Mouse (Mus musculus) hindbrain, postnatal 0 days (tissue): ENCODE data around the gene Uggt1. TPM values are rescaled to one million over a fixed set of nuclear protein-coding genes. Genes with fewer than 3 reads are reported as not detected.
A peak's percentile ranks its signal among the peaks of the same experiment; 100 is the strongest.

Source experiments
- ATAC-seq: fragments of 200-750 bp; cut with Nextera tagmentation; 2 replicates; pipeline ENCODE4 v1.8.0; 2017; ENCODE audit warnings: mild to moderate bottlenecking, moderate TSS enrichment, moderate library complexity
- DNase-seq: peaks from one replicate; pipeline ENCODE4 v3.0.0-alpha.2; 2015; ENCODE audit warnings: low spot score
- H3K27ac ChIP-seq: fragments of 300-500 bp; sonication (generic); 2 replicates; pipeline ENCODE4 v1.5.1; 2014; ENCODE audit warnings: mild to moderate bottlenecking
- H3K27me3 ChIP-seq: fragments of 300-500 bp; sonication (generic); 2 replicates; pipeline ENCODE4 v1.6.1; 2014; ENCODE audit warnings: low read length, mixed read lengths; ENCODE audit not compliant: insufficient read depth
- H3K36me3 ChIP-seq: fragments of 300-500 bp; sonication (generic); 2 replicates; pipeline ENCODE4 v1.6.1; 2014; ENCODE audit warnings: low read length, mixed read lengths; ENCODE audit not compliant: insufficient read depth
- H3K4me1 ChIP-seq: fragments of 300-500 bp; sonication (generic); 2 replicates; pipeline ENCODE4 v1.6.1; 2014; ENCODE audit warnings: antibody characterized with exemption, low read length, mixed read lengths; ENCODE audit not compliant: insufficient read depth
- H3K4me2 ChIP-seq: fragments of 300-500 bp; sonication (generic); 2 replicates; pipeline ENCODE4 v1.6.1; 2014; ENCODE audit warnings: low read depth, mild to moderate bottlenecking, low read length, moderate library complexity, mixed read lengths
- H3K4me3 ChIP-seq: fragments of 300-500 bp; sonication (generic); 2 replicates; pipeline ENCODE4 v1.5.1; 2014; ENCODE audit warnings: low read length
- H3K9ac ChIP-seq: fragments of 300-500 bp; sonication (generic); replicated peaks from 2 replicates; pipeline ENCODE4 v1.6.1; 2014; ENCODE audit warnings: mild to moderate bottlenecking, low read length, moderate library complexity, mixed read lengths
- H3K9me3 ChIP-seq: fragments of 300-500 bp; sonication (generic); 2 replicates; pipeline ENCODE4 v1.6.1; 2016; ENCODE audit warnings: low read length, mixed read lengths
- CTCF ChIP-seq: IDR thresholded peaks from 2 replicates; pipeline ENCODE4 v1.5.1; 2016; ENCODE audit warnings: antibody characterized with exemption, control low read depth, low read depth
- WGBS: fragments of 180-500 bp; shearing (Covaris S2); extraction: QIAGEN DNeasy Blood & Tissue Kit; methylation state at CpG from one replicate; pipeline ENCODE4 v1.1.7; 2014; 5-methylcytosine and 5-hydroxymethylcytosine counted together
- polyA plus RNA-seq: library from polyadenylated mRNA; unstranded; fragments of >200 nt; fragmentation: Nextera tagmentation; extraction: Ambion mirVana; gene quantifications from 2 replicates; pipeline ENCODE4 v1.2.1, GENCODE M21; 2015
- total RNA-seq: library from RNA; depleted of rRNA; stranded (reverse); fragments of >200 nt; gene quantifications from 2 replicates; pipeline ENCODE4 v1.2.3, GENCODE M21; 2014; rRNA removed

Gene Uggt1
- total RNA-seq (33.5 and 40.2 TPM in 2 replicates), polyA plus RNA-seq (22.1 and 24.3 TPM in 2 replicates)

DNA sequence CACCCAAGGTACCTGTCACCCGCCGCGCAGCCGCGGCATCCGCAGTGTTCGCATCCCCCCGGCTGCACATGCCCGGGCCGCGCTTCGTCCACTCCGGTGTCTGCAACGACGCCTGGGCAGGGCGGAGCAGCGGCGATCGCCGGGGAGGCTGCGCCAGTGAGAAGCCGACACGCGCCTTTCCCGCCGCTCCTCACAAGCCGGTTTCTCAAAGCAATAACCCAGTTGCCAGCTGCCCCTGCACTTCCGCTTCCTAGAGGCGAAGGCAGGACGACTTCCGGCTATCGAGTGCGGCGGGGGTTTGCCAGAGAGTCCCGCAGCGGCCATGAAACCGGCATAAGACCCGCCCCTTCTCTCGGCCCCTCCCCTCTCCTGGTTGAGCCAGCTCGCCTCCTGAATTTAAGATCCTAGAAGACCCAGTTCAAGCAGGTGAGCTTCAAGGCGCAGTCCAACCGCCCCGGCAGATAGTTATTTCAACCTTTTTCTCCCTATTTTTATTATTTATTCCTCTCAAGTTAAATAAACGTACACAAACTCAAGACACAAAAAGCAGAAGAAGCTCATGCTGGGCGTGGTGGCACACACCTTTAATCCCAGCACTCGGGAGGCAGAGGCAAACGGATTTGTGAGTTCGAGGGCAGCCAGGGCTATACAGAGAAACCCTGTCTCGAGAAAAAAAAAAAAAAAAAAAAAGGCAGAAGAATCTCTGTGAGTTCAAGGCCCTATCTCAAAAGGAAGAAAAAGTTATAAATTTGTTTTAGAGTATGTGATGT, at the start of gene Uggt1:
Gene Uggt1, minus strand, starts transcription at position 663 of the 770 bp plus-strand sequence.
- Histone ChIP-seq H3K9ac (peak within 1 kb of the TSS; percentile 77), H3K4me3 (peak within 1 kb of the TSS; percentile 91), H3K4me1 (peaks cover 4% of the 10 kb centered on the region), H3K36me3 (no peaks in the 10 kb centered on the region), H3K9me3 (no peaks in the 10 kb centered on the region), H3K27ac (peak within 1 kb of the TSS; percentile 88), H3K27me3 (no peaks in the 10 kb centered on the region), H3K4me2 (peak within 1 kb of the TSS; percentile 89)
- WGBS, result 4% methylated on average over 46 of the region's 49 CpGs
- peak; percentile 97 for DNase-seq
- ATAC-seq, result peak; percentile 98
- TF ChIP-seq CTCF, result no peak

DNA sequence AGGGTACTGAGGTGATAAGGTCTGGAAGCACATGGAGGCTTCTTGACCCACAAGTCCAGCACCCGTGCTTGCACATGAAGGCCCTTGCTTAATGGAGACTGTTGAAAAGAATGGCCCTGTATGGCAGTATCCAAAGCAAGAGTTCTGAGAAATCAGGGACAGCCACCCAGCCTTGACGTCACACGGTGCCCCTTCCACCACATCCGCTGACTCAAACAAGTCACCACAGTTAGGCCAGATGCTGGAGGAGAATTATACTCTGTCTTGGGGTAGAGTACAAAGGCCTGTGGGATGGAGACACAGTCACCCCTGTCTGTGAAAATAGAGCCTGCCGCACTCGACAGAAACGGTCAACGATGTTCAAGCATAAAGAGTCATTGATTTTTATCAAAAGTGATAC, 49.0 kb upstream of the Uggt1 start:
- ATAC-seq (no peak), DNase-seq (no peak)
- TF ChIP-seq CTCF, result no peak
- Histone ChIP-seq H3K27me3 (no peaks in the 10 kb centered on the region), H3K4me2 (no peak overlapping the region), H3K36me3 (no peaks in the 10 kb centered on the region), H3K27ac (no peak overlapping the region), H3K9ac (no peak overlapping the region), H3K4me1 (no peaks in the 10 kb centered on the region), H3K4me3 (no peak overlapping the region), H3K9me3 (no peaks in the 10 kb centered on the region)
- 90% methylated on average over 8 of the region's 8 CpGs for WGBS

DNA sequence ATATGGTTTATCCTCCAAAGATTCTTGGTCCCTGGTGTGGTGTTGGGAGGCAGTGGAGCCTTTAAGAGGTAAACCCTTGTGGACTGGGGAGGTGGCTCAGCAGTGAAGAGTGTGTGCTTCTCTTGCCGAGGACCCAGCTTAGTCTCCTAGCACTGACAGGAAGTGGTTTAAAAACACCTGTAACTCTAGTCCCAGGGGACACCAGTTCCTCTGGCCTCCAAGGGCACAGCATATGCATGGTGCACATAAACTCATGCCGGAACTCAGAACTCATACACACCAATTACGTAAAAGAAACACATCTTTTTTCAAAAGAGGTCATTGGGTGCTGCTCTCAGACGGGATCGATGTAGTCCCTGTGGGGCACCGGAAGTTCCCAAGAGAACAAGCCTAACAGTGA, 37.3 kb upstream of the Uggt1 start:
- H3K9me3 ChIP-seq, result no peaks in the 10 kb centered on the region
- ATAC-seq, result no peak
- H3K27me3 ChIP-seq, result no peaks in the 10 kb centered on the region
- no peak overlapping the region for H3K9ac ChIP-seq
- H3K4me1 ChIP-seq, result no peaks in the 10 kb centered on the region
- WGBS, result 86% methylated on average over 6 of the region's 6 CpGs
- no peak for DNase-seq
- H3K4me2 ChIP-seq, result no peak overlapping the region
- no peaks in the 10 kb centered on the region for H3K36me3 ChIP-seq
- no peak overlapping the region for H3K4me3 ChIP-seq
- no peak for TF ChIP-seq CTCF
- H3K27ac ChIP-seq, result no peak overlapping the region

DNA sequence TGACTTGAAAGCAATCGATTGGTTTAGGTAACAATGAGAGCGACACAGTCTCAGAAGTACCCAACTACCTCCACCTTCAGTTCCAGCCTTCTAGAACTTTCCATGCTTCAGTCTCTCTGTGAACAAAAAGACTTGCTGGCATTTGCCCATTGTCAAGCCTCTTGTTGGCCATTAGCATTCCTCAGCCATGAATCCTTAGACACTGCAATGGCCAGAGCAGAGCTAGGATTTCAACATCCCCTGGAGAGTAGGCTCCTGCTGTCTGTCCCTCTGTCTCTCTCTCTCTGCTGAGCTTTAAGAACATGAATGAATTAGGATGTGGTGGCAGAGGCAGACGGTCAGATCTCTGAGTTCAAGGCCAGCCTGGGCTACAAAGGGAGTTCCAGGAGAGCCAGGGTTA, 36.4 kb upstream of the Uggt1 start:
- no peak overlapping the region for H3K9ac ChIP-seq
- TF ChIP-seq CTCF, result no peak
- no peaks in the 10 kb centered on the region for H3K4me1 ChIP-seq
- WGBS, result 84% methylated on average over 3 of the region's 3 CpGs
- H3K4me2 ChIP-seq, result no peak overlapping the region
- no peaks in the 10 kb centered on the region for H3K36me3 ChIP-seq
- no peak overlapping the region for H3K27ac ChIP-seq
- DNase-seq (no peak), ATAC-seq (no peak)
- H3K9me3 ChIP-seq, result no peaks in the 10 kb centered on the region
- H3K27me3 ChIP-seq, result no peaks in the 10 kb centered on the region
- no peak overlapping the region for H3K4me3 ChIP-seq

DNA sequence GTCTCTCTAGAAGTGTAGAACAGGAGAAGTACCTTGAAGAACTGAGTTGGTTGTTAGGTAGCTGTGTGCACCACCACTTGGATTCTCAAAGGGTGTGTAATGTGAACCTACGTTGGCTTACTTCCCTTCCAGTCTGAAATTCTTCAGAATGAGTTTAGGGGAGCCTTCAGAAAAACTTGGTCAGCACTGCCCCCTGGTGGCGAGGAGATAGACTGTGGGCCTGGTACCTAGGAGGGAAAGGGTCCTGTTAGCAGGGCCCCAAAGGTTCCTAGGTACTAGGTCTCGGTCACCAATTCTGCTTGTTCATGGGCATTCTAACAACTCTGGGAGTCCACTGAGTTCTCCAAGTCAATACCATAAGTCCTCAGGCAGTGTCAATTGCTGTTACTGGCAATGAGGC, 34.7 kb upstream of the Uggt1 start:
- ATAC-seq, result peak; percentile 67; the same call in 1 of the 2 replicates
- no peaks in the 10 kb centered on the region for H3K9me3 ChIP-seq

DNA sequence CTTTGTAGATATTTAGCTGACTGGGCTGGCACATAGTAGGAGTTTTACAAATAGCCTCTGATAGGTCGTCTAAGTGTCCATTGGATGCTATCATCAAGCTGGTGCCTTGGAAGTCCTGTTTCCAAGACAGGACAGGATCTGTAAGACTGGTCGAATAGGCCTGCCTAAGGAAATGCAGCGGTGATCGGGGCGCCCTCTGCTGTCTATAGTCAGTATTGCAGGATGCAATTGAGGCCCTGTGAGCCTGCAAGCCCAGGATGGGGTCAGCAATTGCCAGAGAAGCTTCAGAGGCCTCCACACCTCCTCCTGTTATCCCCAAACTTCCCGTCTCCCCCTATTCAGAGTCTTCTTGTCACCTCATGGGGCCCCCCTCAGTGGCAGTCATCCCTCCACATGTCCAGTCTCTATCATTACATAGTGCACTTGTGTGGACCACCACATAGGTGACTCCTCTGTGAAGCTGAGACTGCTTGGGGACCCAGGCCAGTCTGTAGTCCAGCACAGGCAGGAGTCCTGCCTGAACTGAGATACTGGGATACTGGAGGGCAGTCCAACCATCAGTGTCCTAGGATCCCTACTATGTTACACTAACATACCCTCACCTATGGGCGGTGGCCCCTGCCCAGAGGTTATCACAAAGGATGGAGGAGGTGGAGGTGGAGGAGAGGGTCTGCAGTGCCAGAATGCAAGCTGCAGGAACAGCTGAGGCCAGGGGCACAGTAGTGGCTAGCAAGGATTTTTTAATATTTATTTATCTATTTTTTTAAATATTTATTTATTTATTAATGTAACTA, 32.9 kb upstream of the Uggt1 start:
- Histone ChIP-seq H3K27me3 (no peaks in the 10 kb centered on the region), H3K4me2 (no peak overlapping the region), H3K9me3 (no peaks in the 10 kb centered on the region), H3K27ac (no peak overlapping the region), H3K9ac (no peak overlapping the region), H3K4me3 (no peak overlapping the region), H3K36me3 (no peaks in the 10 kb centered on the region), H3K4me1 (no peaks in the 10 kb centered on the region)
- 19% methylated on average over 7 of the region's 7 CpGs for WGBS
- DNase-seq, result peak; percentile 51
- no peak; the same call in 1 of the 2 replicates for ATAC-seq
- TF ChIP-seq CTCF, result peak; percentile 82

More for the DNA sequence above, 34.7 kb upstream of the Uggt1 start:
- no peak overlapping the region for H3K27ac ChIP-seq
- no peak overlapping the region for H3K9ac ChIP-seq
- no peak overlapping the region for H3K4me2 ChIP-seq
- no peaks in the 10 kb centered on the region for H3K27me3 ChIP-seq
- peak; percentile 85 for TF ChIP-seq CTCF
- H3K36me3 ChIP-seq, result no peaks in the 10 kb centered on the region
- WGBS, result 21% methylated on average over 3 of the region's 3 CpGs
- no peak overlapping the region for H3K4me3 ChIP-seq
- peak; percentile 85 for DNase-seq
- H3K4me1 ChIP-seq, result no peaks in the 10 kb centered on the region
